Mouse (Mus musculus): ENCODE measurements around the gene Slc44a5.

DNA sequence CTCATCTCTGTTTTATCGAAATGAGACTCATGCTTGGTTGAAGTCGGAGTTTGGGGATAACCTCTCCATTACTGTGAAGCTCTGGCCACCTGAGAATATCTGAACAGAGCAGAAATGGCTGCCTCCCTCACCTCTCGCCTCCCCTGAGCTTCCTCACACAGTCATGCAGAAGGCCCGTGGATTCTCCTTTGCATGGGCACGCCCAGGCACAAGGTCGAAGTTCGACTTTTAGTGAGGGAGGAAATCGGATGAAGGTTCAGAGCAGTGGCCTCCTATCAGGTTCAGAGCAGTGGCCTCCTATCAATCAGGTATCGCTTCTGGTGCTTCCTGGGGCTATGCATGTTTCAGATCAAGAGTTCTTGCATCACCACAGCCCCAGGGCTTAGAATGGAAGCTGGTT lies 295.1 kb downstream of the Slc44a5 start:
- TF ChIP-seq ZC3H11A (IDR thresholded peaks at IDR 0.05; ENCODE audit: borderline replicate concordance, low read depth, low read length) = no peak
- TF ChIP-seq HCFC1 (IDR thresholded peaks at IDR 0.05; ENCODE audit: borderline replicate concordance, insufficient read depth, low read length) = no peak
- no peak for TF ChIP-seq CHD2 (IDR thresholded peaks at IDR 0.05; ENCODE audit: low read depth, low read length)
